Mouse (Mus musculus): ENCODE data around the gene Gm17622.

- TF ChIP-seq CTCF (IDR thresholded peaks at IDR 0.05; ENCODE audit: extremely low read depth, insufficient read depth, low read length) (no peak), POLR2A (IDR thresholded peaks at IDR 0.05; ENCODE audit: extremely low read depth, insufficient read depth, low read length) (no peak)
Measured at GRCm38 (mm10) chr13:96528776-96529175, 38.2 kb downstream of the Gm17622 start.
